Mouse (Mus musculus): Measurements from ENCODE around the gene Arl15. TPM values are rescaled to one million over a fixed set of nuclear protein-coding genes. Genes with fewer than 3 reads are reported as not detected.

Gene Arl15
- polyA plus RNA-seq, 1 experiment from 2014 or later = 19.5 TPM

DNA sequence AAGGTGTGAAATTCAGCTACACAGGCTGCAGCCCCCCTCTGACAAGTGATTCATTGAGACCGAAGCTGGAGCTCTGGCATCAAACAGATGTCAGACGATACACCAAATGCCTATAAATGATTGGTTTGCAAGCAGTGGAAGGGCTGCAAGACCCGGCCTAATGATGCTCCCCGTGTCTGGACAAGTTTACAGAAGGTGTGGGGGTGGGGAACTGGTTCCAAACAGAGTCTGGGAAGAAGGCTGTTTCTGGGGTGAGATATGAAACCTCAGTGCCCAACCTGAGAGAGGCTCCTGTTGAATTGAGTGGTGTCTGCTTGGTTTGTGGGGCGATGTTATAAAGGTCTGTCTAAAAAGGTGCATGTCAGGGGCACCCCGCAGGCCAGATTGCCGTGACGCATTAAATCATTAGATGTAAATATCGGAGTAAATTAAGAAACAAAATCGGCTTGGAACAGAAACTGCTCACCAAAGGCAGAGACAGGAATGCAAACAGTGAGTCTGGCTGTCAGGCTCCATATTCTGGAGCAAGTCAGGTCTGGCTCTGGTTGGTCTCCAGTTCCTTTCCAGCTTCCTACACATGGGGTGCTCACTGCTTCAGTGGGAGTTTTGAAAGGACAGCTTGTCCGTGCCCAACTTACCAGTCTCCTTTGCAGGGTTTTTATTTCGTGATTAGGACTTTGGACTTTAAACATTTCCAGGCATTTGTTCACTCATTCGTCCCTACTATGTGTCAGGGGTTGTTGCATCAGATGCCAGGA is 365.5 kb downstream of the Arl15 start:
- Histone ChIP-seq H3K9ac (replicated peaks) (no peak overlapping the region), H3K4me1 (peaks cover 5% of the 10 kb centered on the region), H3K36me3 (0 out of 2 replicates have a peak, but pooled peaks cover 3% of the 10 kb centered on the region), H3K27me3 (no peaks in the 10 kb centered on the region), H3K9me3 (no peaks in the 10 kb centered on the region), H3K4me3 (no peak overlapping the region), H3K27ac (replicated peaks) (no peak overlapping the region), H3K4me2 (replicated peaks) (no peak overlapping the region)
- WGBS = 74% methylated on average over 13 of the region's 13 CpGs
- no peak for ATAC-seq (replicated peaks)

DNA sequence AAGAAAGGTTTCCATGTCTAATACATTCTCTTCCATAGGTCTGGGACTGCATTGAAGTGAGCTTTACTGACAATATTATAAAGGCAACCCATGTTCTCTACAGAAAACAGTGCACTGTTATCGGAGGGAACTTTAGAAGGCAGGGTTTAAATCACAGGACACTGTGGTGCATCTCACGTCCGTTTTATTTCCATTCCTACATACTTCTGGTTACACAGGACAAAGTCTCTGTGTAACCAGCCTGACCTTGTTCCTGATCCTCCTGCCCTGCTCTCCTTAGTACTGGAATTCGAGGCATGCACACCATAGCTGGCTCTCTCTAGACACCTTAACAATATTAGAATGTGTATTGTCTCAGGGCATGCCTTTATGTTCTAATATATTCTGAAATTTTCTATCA is 368.4 kb downstream of the Arl15 start:
- no peak overlapping the region for H3K27ac ChIP-seq (replicated peaks)
- H3K4me1 ChIP-seq = 0 out of 2 replicates have a peak, but pooled peaks cover 5% of the 10 kb centered on the region
- H3K27me3 ChIP-seq = no peaks in the 10 kb centered on the region
- no peak overlapping the region for H3K4me2 ChIP-seq (replicated peaks)
- no peak for ATAC-seq (replicated peaks)
- no peak overlapping the region for H3K9ac ChIP-seq (replicated peaks)
- H3K9me3 ChIP-seq = no peaks in the 10 kb centered on the region
- no peak overlapping the region for H3K4me3 ChIP-seq
- no peaks in the 10 kb centered on the region for H3K36me3 ChIP-seq
- WGBS = 81% methylated on average over 4 of the region's 4 CpGs

DNA sequence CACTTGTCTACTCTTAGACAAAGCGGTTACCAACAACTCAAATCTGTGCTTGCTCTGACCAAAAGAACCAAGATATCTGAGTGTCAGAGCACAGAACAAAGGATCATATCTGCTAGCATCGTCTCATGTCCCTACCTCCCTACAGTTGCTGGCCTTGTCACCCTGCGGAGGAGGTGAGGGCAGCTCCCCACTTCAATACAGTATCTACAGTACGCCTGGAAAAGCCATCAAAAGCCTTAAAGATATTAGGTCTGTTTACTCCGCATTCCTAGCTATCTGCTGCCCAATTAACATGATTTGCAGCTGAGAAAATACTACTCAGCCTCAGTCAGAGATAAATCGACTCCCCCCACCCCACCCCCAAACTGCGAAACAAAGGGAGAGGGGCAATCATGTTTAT is 371.3 kb downstream of the Arl15 start:
- 0 out of 2 replicates have a peak, but pooled peaks cover 5% of the 10 kb centered on the region for H3K4me1 ChIP-seq
- WGBS = 84% methylated on average over 7 of the region's 7 CpGs
- H3K9ac ChIP-seq (replicated peaks) = no peak overlapping the region
- H3K27me3 ChIP-seq = no peaks in the 10 kb centered on the region
- H3K4me3 ChIP-seq = no peak overlapping the region
- H3K9me3 ChIP-seq = no peaks in the 10 kb centered on the region
- H3K4me2 ChIP-seq (replicated peaks) = no peak overlapping the region
- ATAC-seq (replicated peaks) = no peak
- H3K36me3 ChIP-seq = no peaks in the 10 kb centered on the region
- no peak overlapping the region for H3K27ac ChIP-seq (replicated peaks)

GRCm38 (mm10) chr13:114166439-114167183 is 372.3 kb downstream of the Arl15 start:
- H3K4me2 ChIP-seq (replicated peaks) = no peak overlapping the region
- H3K4me1 ChIP-seq = 0 out of 2 replicates have a peak, but pooled peaks cover 5% of the 10 kb centered on the region
- H3K27me3 ChIP-seq = no peaks in the 10 kb centered on the region
- no peak overlapping the region for H3K4me3 ChIP-seq
- WGBS = 53% methylated on average over 12 of the region's 12 CpGs
- no peaks in the 10 kb centered on the region for H3K9me3 ChIP-seq
- peak; percentile 81 for ATAC-seq (replicated peaks)
- H3K9ac ChIP-seq (replicated peaks) = no peak overlapping the region
- H3K36me3 ChIP-seq = no peaks in the 10 kb centered on the region
- H3K27ac ChIP-seq (replicated peaks) = no peak overlapping the region

- no peaks in the 10 kb centered on the region for H3K9me3 ChIP-seq
- no peak for ATAC-seq (replicated peaks)
- no peaks in the 10 kb centered on the region for H3K36me3 ChIP-seq
- WGBS = 88% methylated on average over 5 of the region's 5 CpGs
- 0 out of 2 replicates have a peak, but pooled peaks cover 5% of the 10 kb centered on the region for H3K4me1 ChIP-seq
- H3K27ac ChIP-seq (replicated peaks) = no peak overlapping the region
- no peak overlapping the region for H3K4me2 ChIP-seq (replicated peaks)
- no peak overlapping the region for H3K9ac ChIP-seq (replicated peaks)
- no peaks in the 10 kb centered on the region for H3K27me3 ChIP-seq
- H3K4me3 ChIP-seq = no peak overlapping the region
These were observed 375.8 kb downstream of the Arl15 start for GRCm38 (mm10) chr13:114170061-114170460.

- Histone ChIP-seq H3K9ac (replicated peaks) (no peak overlapping the region), H3K9me3 (no peaks in the 10 kb centered on the region), H3K4me2 (replicated peaks) (no peak overlapping the region), H3K36me3 (no peaks in the 10 kb centered on the region), H3K27me3 (no peaks in the 10 kb centered on the region), H3K4me3 (no peak overlapping the region), H3K4me1 (0 out of 2 replicates have a peak, but pooled peaks cover 5% of the 10 kb centered on the region), H3K27ac (replicated peaks) (no peak overlapping the region)
- no peak for ATAC-seq (replicated peaks)
- 89% methylated on average over 5 of the region's 5 CpGs for WGBS
These were observed 377.2 kb downstream of the Arl15 start for GRCm38 (mm10) chr13:114171465-114171864.

GRCm38 (mm10) chr13:114188107-114188506 is 393.8 kb downstream of the Arl15 start:
- Histone ChIP-seq H3K4me1 (no peaks in the 10 kb centered on the region), H3K9ac (replicated peaks) (no peak overlapping the region), H3K4me3 (no peak overlapping the region), H3K27ac (replicated peaks) (no peak overlapping the region), H3K36me3 (no peaks in the 10 kb centered on the region), H3K4me2 (replicated peaks) (no peak overlapping the region), H3K27me3 (no peaks in the 10 kb centered on the region), H3K9me3 (no peaks in the 10 kb centered on the region)
- no peak for ATAC-seq (replicated peaks)
- 96% methylated on average over 7 of the region's 7 CpGs for WGBS

- Histone ChIP-seq H3K36me3 (no peaks in the 10 kb centered on the region), H3K4me2 (replicated peaks) (no peak overlapping the region), H3K27me3 (no peaks in the 10 kb centered on the region), H3K27ac (replicated peaks) (no peak overlapping the region), H3K4me1 (no peaks in the 10 kb centered on the region), H3K9me3 (no peaks in the 10 kb centered on the region), H3K4me3 (no peak overlapping the region), H3K9ac (replicated peaks) (no peak overlapping the region)
- no peak for ATAC-seq (replicated peaks)
- 90% methylated on average over 7 of the region's 7 CpGs for WGBS
These were observed 394.5 kb downstream of the Arl15 start for GRCm38 (mm10) chr13:114188801-114189200.

- H3K36me3 ChIP-seq = no peaks in the 10 kb centered on the region
- no peak overlapping the region for H3K4me2 ChIP-seq (replicated peaks)
- no peak for ATAC-seq (replicated peaks)
- H3K9ac ChIP-seq (replicated peaks) = no peak overlapping the region
- 77% methylated on average over 6 of the region's 6 CpGs for WGBS
- no peaks in the 10 kb centered on the region for H3K27me3 ChIP-seq
- H3K4me1 ChIP-seq = no peaks in the 10 kb centered on the region
- H3K27ac ChIP-seq (replicated peaks) = no peak overlapping the region
- no peaks in the 10 kb centered on the region for H3K9me3 ChIP-seq
- H3K4me3 ChIP-seq = no peak overlapping the region
These were observed 395.1 kb downstream of the Arl15 start for GRCm38 (mm10) chr13:114189441-114189840.

DNA sequence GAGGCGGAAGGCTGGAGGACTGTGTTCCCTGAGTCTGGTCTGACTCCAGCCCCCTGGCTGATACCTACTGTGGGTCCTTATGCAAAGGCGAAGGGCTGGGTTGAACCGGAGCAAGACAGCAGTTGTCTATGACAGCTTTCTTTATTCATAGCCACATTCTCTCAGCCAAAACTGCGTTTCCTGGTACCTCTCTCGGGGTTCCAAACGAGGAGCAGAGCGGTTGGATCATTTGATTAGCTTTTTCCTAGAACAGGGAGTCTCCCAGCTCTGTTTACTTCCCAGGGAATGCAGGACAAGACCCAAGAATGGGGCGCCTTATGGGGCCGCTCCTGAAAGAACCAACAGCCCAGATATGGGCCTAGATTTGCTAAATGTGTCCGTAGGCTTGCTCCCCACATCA is 396.6 kb downstream of the Arl15 start:
- WGBS = 84% methylated on average over 10 of the region's 10 CpGs
- ATAC-seq (replicated peaks) = no peak

DNA sequence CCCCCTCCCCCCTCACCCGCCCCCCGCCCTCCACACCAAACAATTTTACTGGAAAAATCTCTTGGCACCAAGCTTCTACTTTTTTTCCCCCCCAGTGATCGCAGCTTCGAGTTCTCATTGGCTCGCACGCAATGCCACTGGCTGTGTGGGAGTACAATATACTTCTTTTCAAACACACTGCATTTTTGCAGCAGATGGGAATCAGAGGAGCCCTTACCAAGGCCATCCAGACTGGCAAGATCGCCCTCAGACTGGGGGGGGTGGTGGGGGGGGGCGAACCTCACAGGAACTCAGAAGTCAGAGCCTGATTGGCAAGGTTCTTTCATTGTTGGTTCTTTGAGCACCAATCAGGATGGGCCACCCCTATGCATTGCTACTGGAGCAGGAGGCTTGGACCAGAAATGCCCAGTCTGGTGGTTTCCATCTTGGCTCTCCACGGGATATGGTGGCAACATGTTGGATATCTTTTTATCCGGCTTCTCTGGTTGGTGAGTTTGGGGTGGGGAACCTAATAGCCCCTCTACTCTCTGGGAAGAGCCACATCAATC is 404.0 kb downstream of the Arl15 start:
- H3K27me3 ChIP-seq = no peaks in the 10 kb centered on the region
- peak; percentile 70 for ATAC-seq (replicated peaks)
- H3K4me1 ChIP-seq = peaks cover 4% of the 10 kb centered on the region; the same call in 1 of the 2 replicates
- no peaks in the 10 kb centered on the region for H3K36me3 ChIP-seq
- no peak overlapping the region for H3K4me3 ChIP-seq
- no peaks in the 10 kb centered on the region for H3K9me3 ChIP-seq
- no peak overlapping the region for H3K27ac ChIP-seq (replicated peaks)
- H3K9ac ChIP-seq (replicated peaks) = no peak overlapping the region
- 57% methylated on average over 10 of the region's 10 CpGs for WGBS
- H3K4me2 ChIP-seq (replicated peaks) = peak overlapping the region; percentile 14; the same call in 1 of the 2 replicates

More for the DNA sequence above, 396.6 kb downstream of the Arl15 start:
- H3K4me3 ChIP-seq = no peak overlapping the region
- H3K4me1 ChIP-seq = no peaks in the 10 kb centered on the region
- H3K27ac ChIP-seq (replicated peaks) = no peak overlapping the region
- H3K9ac ChIP-seq (replicated peaks) = no peak overlapping the region
- H3K36me3 ChIP-seq = no peaks in the 10 kb centered on the region
- no peaks in the 10 kb centered on the region for H3K9me3 ChIP-seq
- H3K4me2 ChIP-seq (replicated peaks) = no peak overlapping the region
- no peaks in the 10 kb centered on the region for H3K27me3 ChIP-seq

GRCm38 (mm10) chr13:114199746-114200145 is 405.4 kb downstream of the Arl15 start:
- no peak overlapping the region for H3K9ac ChIP-seq (replicated peaks)
- H3K4me3 ChIP-seq = no peak overlapping the region
- no peak for ATAC-seq (replicated peaks)
- no peak overlapping the region for H3K27ac ChIP-seq (replicated peaks)
- H3K9me3 ChIP-seq = no peaks in the 10 kb centered on the region
- no peak overlapping the region for H3K4me2 ChIP-seq (replicated peaks)
- no peaks in the 10 kb centered on the region for H3K36me3 ChIP-seq
- H3K4me1 ChIP-seq = peaks cover 4% of the 10 kb centered on the region; the same call in 1 of the 2 replicates
- H3K27me3 ChIP-seq = no peaks in the 10 kb centered on the region
- 84% methylated on average over 6 of the region's 6 CpGs for WGBS
